Mouse (Mus musculus) granulocyte monocyte progenitor cell, adult 5-6 weeks (primary cell): ENCODE data around the gene Sf3b1. TPM values are rescaled to one million over a fixed set of nuclear protein-coding genes. Genes with fewer than 3 reads are reported as not detected.
A peak's percentile ranks its signal among the peaks of the same experiment; 100 is the strongest.
"Not testable (repeated sequence)": the region's sequence is repeated elsewhere in the genome, so short reads cannot be mapped to it uniquely, and the experiment has no call there.

ENCODE experiments used
- ATAC-seq: replicated peaks from 2 replicates; pipeline ENCODE4 v1.8.0; 2016; ENCODE audit warnings: mild to moderate bottlenecking, moderate TSS enrichment, inconsistent platforms; ENCODE audit not compliant: poor library complexity, severe bottlenecking
- total RNA-seq, 2 experiments: library from RNA; stranded (forward) in 1 of 2; stranded (reverse) in 1 of 2; fragments of 200-712, 200-1000 nt in 1 of 2; fragments of >200 nt in 1 of 2; fragmentation: Nextera tagmentation in 1 of 2; gene quantifications; 2 replicates each; pipeline ENCODE4 v1.2.3; 2014 to 2017

The Sf3b1 gene
- total RNA-seq (2014; fragmentation: Nextera tagmentation) = 213 and 218 TPM in 2 replicates
- 254 and 282 TPM in 2 replicates for total RNA-seq (2017)

- peak; percentile 73 for ATAC-seq
Observed at GRCm38 (mm10) chr1:55027253-55027801, at the start of gene Sf3b1. Gene Sf3b1 (minus strand): TSS chr1:55027481.

GRCm38 (mm10) chr1:55076395-55076743 lies 49.1 kb upstream of the Sf3b1 start:
- ATAC-seq = no peak

GRCm38 (mm10) chr1:55075652-55076394 lies 48.5 kb upstream of the Sf3b1 start:
- no peak for ATAC-seq

- ATAC-seq = no peak
Observed at GRCm38 (mm10) chr1:55074757-55075156, 47.5 kb upstream of the Sf3b1 start.

- not testable (repeated sequence) for ATAC-seq
Observed at GRCm38 (mm10) chr1:55072328-55072727, 45.0 kb upstream of the Sf3b1 start.

- ATAC-seq = no peak
Observed at GRCm38 (mm10) chr1:55061772-55062171, 34.5 kb upstream of the Sf3b1 start.

- ATAC-seq = no peak
Observed at GRCm38 (mm10) chr1:55061099-55061498, 33.8 kb upstream of the Sf3b1 start.

- ATAC-seq = peak; percentile 36
Observed at GRCm38 (mm10) chr1:55058383-55058782, 31.1 kb upstream of the Sf3b1 start.

- ATAC-seq = peak; percentile 26
Observed at GRCm38 (mm10) chr1:55055322-55056115, 28.2 kb upstream of the Sf3b1 start.

- no peak for ATAC-seq
Observed at GRCm38 (mm10) chr1:55053596-55053995, 26.3 kb upstream of the Sf3b1 start.

- ATAC-seq = peak; percentile 19; the same call in 1 of the 2 replicates
Observed at GRCm38 (mm10) chr1:55053005-55053404, 25.7 kb upstream of the Sf3b1 start.

GRCm38 (mm10) chr1:55052355-55052953 lies 25.2 kb upstream of the Sf3b1 start, which contains the start of gene Coq10b:
Gene Coq10b (plus strand): TSS chr1:55052770.
- peak; percentile 91 for ATAC-seq

- no peak for ATAC-seq
Observed at GRCm38 (mm10) chr1:55051671-55052070, 24.4 kb upstream of the Sf3b1 start.

GRCm38 (mm10) chr1:55048841-55049587 lies 21.7 kb upstream of the Sf3b1 start:
- ATAC-seq = no peak

GRCm38 (mm10) chr1:55043164-55043563 lies 15.9 kb upstream of the Sf3b1 start:
- ATAC-seq = no peak

GRCm38 (mm10) chr1:55042246-55042645 lies 15.0 kb upstream of the Sf3b1 start:
- ATAC-seq = no peak

GRCm38 (mm10) chr1:55041691-55042090 lies 14.4 kb upstream of the Sf3b1 start:
- ATAC-seq = no peak

GRCm38 (mm10) chr1:55039944-55040343 lies 12.7 kb upstream of the Sf3b1 start:
- ATAC-seq = no peak

GRCm38 (mm10) chr1:55031026-55031779 lies 3.9 kb upstream of the Sf3b1 start:
- no peak for ATAC-seq
